Mouse (Mus musculus): ENCODE results near the gene Klra17. TPM values are rescaled to one million over a fixed set of nuclear protein-coding genes. Genes with fewer than 3 reads are reported as not detected.

The Klra17 gene
- total RNA-seq (2023): 10 to 100 TPM; 55.4 to 59.7 TPM

DNA sequence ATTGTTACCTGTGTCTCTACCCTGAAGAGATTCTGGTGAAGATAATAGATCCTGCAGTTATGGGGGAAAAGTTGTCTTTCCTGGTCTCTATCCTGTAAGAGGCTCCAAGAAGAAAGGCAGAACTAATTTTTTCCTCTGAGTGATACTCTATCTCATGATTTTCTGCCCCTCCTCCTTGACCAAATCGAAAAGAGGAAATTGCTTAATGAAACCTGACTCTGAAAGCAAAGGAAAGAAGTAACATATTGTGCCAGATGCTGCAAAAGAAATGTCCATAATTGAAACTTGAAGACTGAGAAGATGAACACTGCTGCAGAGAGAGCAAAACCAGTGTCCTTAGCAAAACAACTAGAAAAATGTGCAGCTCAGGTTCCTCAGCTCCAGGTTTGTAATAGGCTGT is at the start of gene Klra17:
Klra17 (minus strand) TSS at position 124 of the 400 bp plus-strand sequence.

GRCm38 (mm10) chr6:129917476-129917946 is 41.0 kb upstream of the Klra17 start, which contains the start of gene Klra5:
Gene Klra5 (minus strand): TSS chr6:129917650.

DNA sequence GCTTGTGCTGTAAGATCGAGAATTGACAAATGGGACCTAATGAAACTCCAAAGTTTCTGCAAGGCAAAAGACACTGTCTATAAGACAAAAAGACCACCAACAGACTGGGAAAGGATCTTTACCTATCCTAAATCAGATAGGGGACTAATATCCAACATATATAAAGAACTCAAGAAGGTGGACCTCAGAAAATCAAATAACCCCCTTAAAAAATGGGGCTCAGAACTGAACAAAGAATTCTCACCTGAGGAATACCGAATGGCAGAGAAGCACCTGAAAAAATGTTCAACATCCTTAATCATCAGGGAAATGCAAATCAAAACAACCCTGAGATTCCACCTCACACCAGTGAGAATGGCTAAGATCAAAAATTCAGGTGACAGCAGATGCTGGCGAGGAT is 14.1 kb downstream of the Klra17 start, which contains the start of gene Gm17631:
Gm17631 (plus strand) TSS at position 301 of the 400 bp plus-strand sequence.

DNA sequence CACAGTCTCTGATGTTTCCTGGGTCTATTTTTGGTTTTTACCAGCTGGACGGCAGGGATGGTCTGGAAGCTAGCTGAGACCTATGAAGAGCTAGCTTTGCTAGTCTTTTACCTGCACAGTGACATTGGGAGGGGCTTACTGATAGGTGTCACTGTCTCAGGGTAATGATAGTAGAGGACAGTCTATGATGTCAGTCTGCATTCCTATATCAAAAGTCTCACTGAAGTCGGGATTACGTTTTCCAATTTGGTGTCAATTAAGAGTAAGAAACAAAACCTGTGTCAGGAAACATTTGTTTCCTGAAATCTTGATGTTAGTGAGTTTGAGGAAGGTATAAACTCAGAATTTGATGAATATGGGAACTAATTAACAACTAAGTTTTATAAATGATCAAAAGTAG is 92.3 kb downstream of the Klra17 start, which contains the start of gene Gm156:
Gm156 (minus strand) TSS at position 101 of the 400 bp plus-strand sequence.

Other genes starting within 250 kb of the Klra17 start
- gene Klrc3, start 233.3 kb downstream of the Klra17 start, total RNA-seq (2023): not detected
- gene Klrc2, start 216.0 kb downstream of the Klra17 start, total RNA-seq (2023): not detected
- gene Klrc1, start 197.7 kb downstream of the Klra17 start, total RNA-seq (2023): not detected
- under 1 TPM in 1 of 2 experiments, not detected in 1; 0.44 TPM for gene Klri1, start 159.5 kb downstream of the Klra17 start, total RNA-seq (2023)
- not detected for gene Klri2, start 136.2 kb downstream of the Klra17 start, total RNA-seq (2023)
- gene Gm156, start 92.4 kb downstream of the Klra17 start, total RNA-seq (2023): not detected
- gene Gm17631, start 14.0 kb downstream of the Klra17 start, total RNA-seq (2023): not detected
- not detected for gene Klra5, start 41.0 kb upstream of the Klra17 start, total RNA-seq (2023)
- gene Klra6, start 150.3 kb upstream of the Klra17 start, total RNA-seq (2023): not detected
- not detected for gene Klra4, start 190.6 kb upstream of the Klra17 start, total RNA-seq (2023)

Measured in neutrophil, adult 59 days (primary cell).